Mouse (Mus musculus) midbrain, embryonic 11.5 days (tissue): ENCODE results near the gene Synj2. TPM values are rescaled to one million over a fixed set of nuclear protein-coding genes. Genes with fewer than 3 reads are reported as not detected.

Experiments
- ATAC-seq: fragments of 200-750 bp; cut with Nextera tagmentation; 2 replicates; pipeline ENCODE4 v1.8.0; 2017; ENCODE audit warnings: moderate TSS enrichment, moderate library complexity; ENCODE audit not compliant: low FRiP score
- DNase-seq: peaks from one replicate; pipeline ENCODE4 v3.0.0; 2015; ENCODE audit warnings: low spot score; ENCODE audit errors: missing footprints
- H3K27ac ChIP-seq: fragments of 300-500 bp; sonication (generic); 2 replicates; pipeline ENCODE4 v1.5.1; 2014; ENCODE audit warnings: low read depth, low read length
- H3K27me3 ChIP-seq: fragments of 300-500 bp; sonication (generic); 2 replicates; pipeline ENCODE4 v1.6.1; 2014; ENCODE audit warnings: mild to moderate bottlenecking, low read length, moderate library complexity, mixed read lengths; ENCODE audit not compliant: control insufficient read depth, insufficient read depth
- H3K36me3 ChIP-seq: fragments of 300-500 bp; sonication (generic); 2 replicates; pipeline ENCODE4 v1.6.1; 2014; ENCODE audit warnings: mild to moderate bottlenecking, low read length, moderate library complexity, mixed read lengths; ENCODE audit not compliant: control insufficient read depth, insufficient read depth
- H3K4me1 ChIP-seq: fragments of 300-500 bp; sonication (generic); 2 replicates; pipeline ENCODE4 v1.6.1; 2014; ENCODE audit warnings: low read length; ENCODE audit not compliant: control insufficient read depth, insufficient read depth
- H3K4me2 ChIP-seq: fragments of 300-500 bp; sonication (generic); 2 replicates; pipeline ENCODE4 v1.6.1; 2014; ENCODE audit warnings: mild to moderate bottlenecking, moderate library complexity
- H3K4me3 ChIP-seq: fragments of 300-500 bp; sonication (generic); 2 replicates; pipeline ENCODE4 v1.5.1; 2014; ENCODE audit warnings: low read depth, low read length
- H3K9ac ChIP-seq: fragments of 300-500 bp; sonication (generic); 2 replicates; pipeline ENCODE4 v1.6.1; 2014; ENCODE audit warnings: low read length
- H3K9me3 ChIP-seq: fragments of 300-500 bp; sonication (generic); 2 replicates; pipeline ENCODE4 v1.6.1; 2016; ENCODE audit warnings: low read length; ENCODE audit not compliant: control insufficient read depth
- WGBS: fragments of 180-500 bp; shearing (Covaris S2); extraction: QIAGEN DNeasy Blood & Tissue Kit; methylation state at CpG from one replicate; pipeline ENCODE4 v1.1.7; 2014; 5-methylcytosine and 5-hydroxymethylcytosine counted together
- polyA plus RNA-seq: library from polyadenylated mRNA; unstranded; fragments of >200 nt; fragmentation: Nextera tagmentation; extraction: Ambion mirVana; gene quantifications from 2 replicates; pipeline ENCODE4 v1.2.1, GENCODE M21; 2014

The Synj2 gene
- polyA plus RNA-seq, 1 experiment from 2014 or later: 0.74 TPM

DNA sequence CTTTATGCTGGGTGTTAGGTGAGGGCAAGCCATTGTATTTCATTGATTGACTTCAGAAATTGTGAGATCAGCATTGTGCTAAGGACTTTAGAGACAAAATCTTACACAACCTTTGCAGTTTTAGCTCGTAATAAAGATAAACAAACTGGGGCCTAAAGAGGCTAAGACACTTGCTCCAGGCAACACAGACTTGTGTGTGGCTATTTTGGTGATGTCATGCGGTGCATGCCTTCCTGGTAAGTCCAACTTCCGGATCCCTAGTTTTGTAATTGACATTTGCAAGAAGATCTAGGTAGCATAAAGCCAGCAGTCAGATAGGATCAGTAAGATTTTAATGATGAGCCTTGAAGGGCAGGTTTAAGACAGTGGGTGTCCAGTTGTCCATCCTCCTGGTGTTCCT lies 1.1 kb downstream of the Synj2 start:
- DNase-seq: no peak
- WGBS: 86% methylated on average over 3 of the region's 3 CpGs
- no peaks in the 10 kb centered on the region for H3K9me3 ChIP-seq
- H3K9ac ChIP-seq: no peak overlapping the region
- H3K4me2 ChIP-seq: no peak overlapping the region
- H3K4me1 ChIP-seq: peaks cover 7% of the 10 kb centered on the region
- H3K36me3 ChIP-seq: no peaks in the 10 kb centered on the region
- peaks cover 26% of the 10 kb centered on the region for H3K27me3 ChIP-seq
- no peak for ATAC-seq
- H3K27ac ChIP-seq: no peak overlapping the region
- no peak overlapping the region for H3K4me3 ChIP-seq

DNA sequence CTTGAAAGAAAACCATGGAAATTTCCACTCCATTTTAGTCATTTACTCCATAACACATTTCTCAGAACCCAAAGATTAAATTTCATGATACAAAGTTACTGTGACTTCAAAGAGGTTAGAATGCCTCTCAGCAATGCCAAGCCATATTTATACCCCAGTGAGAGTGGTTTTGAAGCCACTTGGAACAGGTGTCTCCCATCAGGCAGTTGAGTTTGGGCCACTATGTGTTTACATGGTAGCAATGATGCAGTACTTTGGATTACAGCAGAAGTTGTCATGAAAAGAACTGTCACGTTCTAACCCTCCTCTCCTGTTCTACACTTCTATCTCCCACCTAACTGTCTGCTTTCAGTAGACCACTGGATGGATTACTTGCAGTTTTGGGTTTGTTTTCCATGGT lies 2.0 kb downstream of the Synj2 start:
- H3K27me3 ChIP-seq: peaks cover 26% of the 10 kb centered on the region
- DNase-seq: no peak
- 72% methylated on average over 1 of the region's 1 CpGs for WGBS

DNA sequence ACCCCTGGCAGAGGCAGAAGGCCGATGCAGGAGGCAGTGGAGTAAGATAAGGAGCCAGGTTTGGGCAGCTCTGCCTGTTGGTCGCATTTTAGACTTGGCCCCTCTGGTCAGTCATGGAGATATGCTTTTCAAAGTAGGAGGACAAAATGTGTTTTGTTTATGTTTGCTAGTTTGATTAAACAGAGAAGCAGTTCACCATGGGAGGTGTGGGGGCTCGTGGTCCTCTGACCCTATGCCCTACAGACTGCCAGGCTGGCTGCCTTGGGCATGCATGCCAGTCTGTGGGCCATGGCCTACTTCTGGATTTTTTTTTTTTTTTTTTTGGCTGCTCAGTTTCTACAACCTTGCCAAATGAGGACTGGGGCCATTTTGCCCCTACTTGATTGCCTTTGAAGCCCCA lies 6.0 kb downstream of the Synj2 start:
- Histone ChIP-seq H3K27me3 (peaks cover 5% of the 10 kb centered on the region), H3K4me3 (no peak overlapping the region), H3K4me1 (no peaks in the 10 kb centered on the region), H3K27ac (no peak overlapping the region), H3K36me3 (no peaks in the 10 kb centered on the region), H3K4me2 (no peak overlapping the region), H3K9me3 (no peaks in the 10 kb centered on the region), H3K9ac (no peak overlapping the region)
- ATAC-seq: no peak
- 78% methylated on average over 3 of the region's 3 CpGs for WGBS
- DNase-seq: no peak

More for the DNA sequence above, 2.0 kb downstream of the Synj2 start:
- Histone ChIP-seq H3K27ac (no peak overlapping the region), H3K4me3 (no peak overlapping the region), H3K4me2 (no peak overlapping the region), H3K36me3 (no peaks in the 10 kb centered on the region), H3K9me3 (no peaks in the 10 kb centered on the region), H3K4me1 (peaks cover 7% of the 10 kb centered on the region), H3K9ac (no peak overlapping the region)
- ATAC-seq: no peak

DNA sequence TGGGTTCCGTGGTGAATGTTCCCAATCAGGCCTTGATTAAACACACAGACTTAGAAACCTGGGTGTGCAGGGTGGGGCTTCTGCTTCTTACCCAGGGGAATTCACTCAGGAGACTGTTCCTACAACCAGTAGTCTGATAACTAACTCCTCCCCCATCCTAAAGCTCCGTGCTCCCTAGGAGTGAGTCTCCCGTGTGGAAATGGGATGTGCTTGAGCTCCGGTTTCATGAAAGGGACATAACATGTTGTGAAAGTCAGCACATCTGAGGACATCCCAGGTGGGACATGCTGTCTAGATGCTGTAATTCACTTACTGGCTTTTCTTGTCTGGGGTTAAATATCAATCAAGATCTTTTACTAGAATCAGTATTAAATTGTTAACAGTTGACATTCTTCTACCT lies 11.4 kb downstream of the Synj2 start:
- Histone ChIP-seq H3K4me2 (no peak overlapping the region), H3K36me3 (no peaks in the 10 kb centered on the region), H3K4me1 (no peaks in the 10 kb centered on the region), H3K4me3 (no peak overlapping the region), H3K27me3 (no peaks in the 10 kb centered on the region), H3K9ac (no peak overlapping the region), H3K27ac (no peak overlapping the region), H3K9me3 (no peaks in the 10 kb centered on the region)
- DNase-seq (no peak), ATAC-seq (no peak)
- WGBS: 86% methylated on average over 4 of the region's 4 CpGs

DNA sequence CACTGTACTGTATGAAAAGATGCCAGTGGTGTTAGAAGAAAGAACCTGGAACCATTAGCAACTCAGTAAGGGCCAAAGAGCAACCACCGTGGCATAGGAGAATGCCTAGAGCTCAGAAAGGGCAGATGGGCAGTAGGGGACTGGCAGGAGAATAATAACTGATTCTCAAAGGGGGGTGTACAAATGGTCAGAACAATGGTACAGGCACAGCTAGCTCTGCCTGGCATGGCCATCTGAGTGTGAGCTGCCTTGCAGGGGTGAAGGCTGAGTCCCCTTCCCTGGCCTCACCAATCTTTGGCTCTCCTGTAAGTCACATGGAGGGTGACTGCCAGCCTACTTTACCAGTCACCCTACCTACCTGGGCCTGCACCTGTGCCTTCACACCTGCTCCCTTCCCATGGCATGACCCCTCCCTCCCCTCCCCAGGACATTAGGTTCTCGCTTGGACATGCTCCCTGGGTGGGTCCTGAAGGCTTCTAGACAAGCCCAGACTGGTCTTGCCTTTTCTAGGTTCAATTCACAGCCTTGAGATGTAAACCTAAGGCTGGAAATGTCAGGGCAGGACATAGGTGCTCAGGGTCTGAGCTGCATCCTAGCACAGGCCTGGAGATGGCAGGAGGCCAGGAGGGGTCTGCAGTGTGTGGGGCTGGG lies 15.4 kb downstream of the Synj2 start:
- 76% methylated on average over 2 of the region's 2 CpGs for WGBS
- Histone ChIP-seq H3K4me3 (no peak overlapping the region), H3K27me3 (no peaks in the 10 kb centered on the region), H3K9ac (no peak overlapping the region), H3K4me1 (no peaks in the 10 kb centered on the region), H3K27ac (no peak overlapping the region), H3K4me2 (no peak overlapping the region), H3K36me3 (no peaks in the 10 kb centered on the region), H3K9me3 (no peaks in the 10 kb centered on the region)
- DNase-seq (no peak), ATAC-seq (no peak)

DNA sequence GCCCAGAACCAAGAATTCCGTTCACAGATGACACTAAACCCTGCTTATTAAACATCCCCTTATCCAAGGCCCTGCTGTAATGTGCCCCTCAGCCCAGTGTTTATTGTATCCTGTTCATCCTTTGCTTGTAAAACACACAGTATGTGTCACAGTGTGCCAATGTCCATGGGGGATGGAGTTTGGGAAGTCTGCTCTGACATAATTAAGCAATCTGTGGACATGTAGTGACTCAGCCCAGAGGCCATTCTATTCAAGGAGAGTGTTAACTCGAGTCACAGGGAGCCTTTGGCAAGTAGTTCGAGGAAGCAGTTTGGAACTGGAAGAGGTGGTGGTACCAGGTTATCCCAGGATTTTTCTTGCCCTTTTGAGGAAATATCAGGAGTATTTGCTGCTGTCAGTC lies 16.0 kb downstream of the Synj2 start:
- Histone ChIP-seq H3K27me3 (no peaks in the 10 kb centered on the region), H3K36me3 (no peaks in the 10 kb centered on the region), H3K27ac (no peak overlapping the region), H3K9me3 (no peaks in the 10 kb centered on the region), H3K9ac (no peak overlapping the region), H3K4me2 (no peak overlapping the region), H3K4me1 (no peaks in the 10 kb centered on the region), H3K4me3 (no peak overlapping the region)
- WGBS: 74% methylated on average over 3 of the region's 3 CpGs
- ATAC-seq: no peak
- DNase-seq: no peak

DNA sequence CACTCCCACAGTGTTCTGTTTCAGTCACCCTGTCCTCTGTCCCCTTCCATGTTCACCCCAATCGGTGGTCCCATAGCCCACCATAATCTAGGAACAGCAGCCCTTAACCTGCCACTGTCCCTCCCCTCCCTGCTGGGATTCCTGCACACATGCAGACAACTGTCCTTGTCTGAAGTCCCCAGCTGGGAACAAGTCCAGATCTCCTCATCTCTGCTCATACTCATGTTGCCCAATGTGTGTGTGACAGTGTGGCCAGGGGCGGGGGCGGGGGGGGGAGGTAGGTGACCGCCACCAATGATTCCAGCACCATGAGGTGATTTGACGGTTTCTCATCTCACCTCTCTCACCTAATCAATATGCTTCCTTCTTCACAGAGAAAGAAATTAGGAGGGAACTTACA lies 17.1 kb downstream of the Synj2 start:
- Histone ChIP-seq H3K4me2 (no peak overlapping the region), H3K9ac (no peak overlapping the region), H3K9me3 (no peaks in the 10 kb centered on the region), H3K27me3 (no peaks in the 10 kb centered on the region), H3K4me3 (no peak overlapping the region), H3K27ac (no peak overlapping the region), H3K4me1 (no peaks in the 10 kb centered on the region), H3K36me3 (no peaks in the 10 kb centered on the region)
- no peak for DNase-seq
- ATAC-seq: no peak
- 92% methylated on average over 5 of the region's 5 CpGs for WGBS

DNA sequence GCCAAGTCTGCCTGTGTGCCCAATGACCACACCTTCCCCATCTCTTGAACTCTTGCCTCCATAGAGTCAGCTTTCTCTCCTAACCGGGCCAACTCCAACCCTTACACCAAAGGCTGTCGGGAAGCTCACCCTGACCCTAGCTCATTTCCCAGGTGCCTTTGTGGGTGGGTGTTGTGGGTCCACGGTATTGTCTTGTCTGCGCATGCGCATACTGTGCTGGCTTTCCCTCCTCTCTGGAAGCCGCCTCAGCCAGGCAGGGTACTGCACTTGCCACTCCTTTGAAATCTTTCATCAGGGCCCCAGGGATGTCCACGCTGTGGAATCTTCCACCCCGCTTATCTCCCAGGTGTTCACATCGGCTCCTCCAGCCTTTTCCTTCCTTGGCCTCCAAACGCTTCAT lies 17.6 kb downstream of the Synj2 start:
- DNase-seq (no peak), ATAC-seq (no peak)
- H3K27ac ChIP-seq: no peak overlapping the region
- H3K9ac ChIP-seq: no peak overlapping the region
- H3K36me3 ChIP-seq: no peaks in the 10 kb centered on the region
- no peaks in the 10 kb centered on the region for H3K9me3 ChIP-seq
- no peaks in the 10 kb centered on the region for H3K4me1 ChIP-seq
- no peaks in the 10 kb centered on the region for H3K27me3 ChIP-seq
- no peak overlapping the region for H3K4me2 ChIP-seq
- H3K4me3 ChIP-seq: no peak overlapping the region
- WGBS: 81% methylated on average over 10 of the region's 10 CpGs

DNA sequence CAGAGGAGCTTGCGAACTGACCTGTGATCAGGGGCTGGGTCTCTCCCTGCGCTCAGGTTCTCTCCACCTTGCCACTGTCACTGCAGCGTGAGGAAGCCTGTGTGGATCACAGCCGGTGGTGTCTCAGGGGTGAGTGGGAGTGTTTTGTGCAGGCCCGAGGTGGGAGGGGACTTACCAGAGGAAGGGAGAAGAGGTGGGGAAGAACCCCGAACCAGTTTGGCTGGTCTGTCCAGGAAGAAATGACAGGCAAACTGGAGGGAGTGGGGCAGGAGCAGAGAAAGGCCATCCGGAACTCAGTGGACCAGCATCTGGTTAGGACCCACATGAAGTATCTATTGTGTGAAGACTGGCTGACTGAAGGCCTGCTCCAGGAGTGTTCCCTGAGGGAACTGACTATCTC lies 18.0 kb downstream of the Synj2 start:
- no peaks in the 10 kb centered on the region for H3K4me1 ChIP-seq
- no peaks in the 10 kb centered on the region for H3K36me3 ChIP-seq
- H3K27me3 ChIP-seq: no peaks in the 10 kb centered on the region
- WGBS: 75% methylated on average over 7 of the region's 7 CpGs
- no peak overlapping the region for H3K4me2 ChIP-seq
- H3K4me3 ChIP-seq: no peak overlapping the region
- ATAC-seq (no peak), DNase-seq (no peak)
- no peaks in the 10 kb centered on the region for H3K9me3 ChIP-seq
- no peak overlapping the region for H3K9ac ChIP-seq
- H3K27ac ChIP-seq: no peak overlapping the region
